ENCODE assay signal across 17 mouse cellular contexts in genomic region chr14:120102010-120102748, GRCm38 (mm10). TPM values are rescaled to one million over a fixed set of nuclear protein-coding genes. Genes with fewer than 3 reads are reported as not detected.
DNase-seq lines count a peak whose midpoint lies in the region; ATAC-seq and TF ChIP-seq lines count a peak whose summit lies in the region.
"Had no signal": no experiment of that assay in that cellular context is flagged by ENCODE, and none has a peak within 500 bp of the region (broad histone marks: within the 10 kb centered on the region; RNA-seq: fewer than 3 reads in every experiment).

No protein-coding gene starts in this region.

- no peak overlapping the region for H3K27ac ChIP-seq in heart, embryonic 11.5 days (ENCODE audit: low read depth, low read length)
- peak overlapping the region; percentile 60 for H3K27ac ChIP-seq in kidney, postnatal 0 days
- H3K27ac ChIP-seq: heart, embryonic 15.5 days; hindbrain, embryonic 15.5 days; liver, embryonic 12.5 days; lung, embryonic 15.5 days had no signal

- peak; percentile 93 for DNase-seq in heart, adult 11 months
- peak; percentile 47 for DNase-seq in kidney, postnatal 0 days (ENCODE audit: low spot score)
- no peak for DNase-seq in kidney, adult 11 months
- peak; percentile 52 for DNase-seq in embryo, embryonic 10.5 days (ENCODE audit: low spot score)
- peak; percentile 28 for DNase-seq in mesoderm, embryonic 11.5 days (ENCODE audit: low read depth, low spot score)
- no peak for DNase-seq in layer of hippocampus, adult 11-12 months (ENCODE audit: low spot score)
- DNase-seq: adrenal gland, postnatal 25 days; kidney, adult 18-20 months had no signal

- no peak for ATAC-seq in heart, embryonic 11.5 days (replicated peaks; ENCODE audit: insufficient number of reproducible peaks, low FRiP score, low TSS enrichment)
- peak; percentile 84 for ATAC-seq in kidney, postnatal 0 days (replicated peaks; ENCODE audit: low FRiP score, low read depth)
- ATAC-seq: liver, embryonic 12.5 days had no signal

- no peak for TF ChIP-seq CTCF in kidney, postnatal 0 days (IDR thresholded peaks at IDR 0.05; ENCODE audit: low read depth)

- WGBS in heart, embryonic 11.5 days (ENCODE audit: insufficient replicate concordance), result 64% methylated on average over 7 of the region's 7 CpGs
- WGBS in kidney, postnatal 0 days, result 30% methylated on average over 7 of the region's 7 CpGs

- no peaks in the 10 kb centered on the region for H3K4me1 ChIP-seq in heart, embryonic 11.5 days (ENCODE audit: control insufficient read depth, insufficient read depth, low read length)
- 0 out of 2 replicates have a peak, but pooled peaks cover 8% of the 10 kb centered on the region for H3K4me1 ChIP-seq in kidney, postnatal 0 days (replicated peaks; ENCODE audit: insufficient read depth, low read length)
- H3K4me1 ChIP-seq: heart, embryonic 15.5 days; hindbrain, embryonic 15.5 days; liver, embryonic 12.5 days; lung, embryonic 15.5 days had no signal

- H3K36me3 ChIP-seq in heart, embryonic 11.5 days (ENCODE audit: control insufficient read depth, insufficient read depth, low read length), result no peaks in the 10 kb centered on the region
- H3K36me3 ChIP-seq in kidney, postnatal 0 days (ENCODE audit: insufficient read depth, low read length), result no peaks in the 10 kb centered on the region
- H3K36me3 ChIP-seq: heart, embryonic 15.5 days; hindbrain, embryonic 15.5 days; liver, embryonic 12.5 days; lung, embryonic 15.5 days had no signal

- no peaks in the 10 kb centered on the region for H3K27me3 ChIP-seq in heart, embryonic 11.5 days (ENCODE audit: control insufficient read depth, insufficient read depth, low read length)
- no peaks in the 10 kb centered on the region for H3K27me3 ChIP-seq in kidney, postnatal 0 days (ENCODE audit: insufficient read depth, low read length)
- H3K27me3 ChIP-seq: heart, embryonic 15.5 days; hindbrain, embryonic 15.5 days; liver, embryonic 12.5 days; lung, embryonic 15.5 days had no signal

- no peak overlapping the region for H3K9ac ChIP-seq in heart, embryonic 11.5 days (ENCODE audit: low read depth, low read length)
- H3K9ac ChIP-seq in kidney, postnatal 0 days (ENCODE audit: low read depth, low read length), result no peak overlapping the region
- H3K9ac ChIP-seq: heart, embryonic 15.5 days; hindbrain, embryonic 15.5 days; liver, embryonic 12.5 days; lung, embryonic 15.5 days had no signal

- no peaks in the 10 kb centered on the region; the same call in 1 of the 2 replicates for H3K9me3 ChIP-seq in heart, embryonic 11.5 days (replicated peaks; ENCODE audit: control insufficient read depth, low read length)
- no peaks in the 10 kb centered on the region for H3K9me3 ChIP-seq in kidney, postnatal 0 days (replicated peaks; ENCODE audit: low read length)

- no peak overlapping the region for H3K4me2 ChIP-seq in heart, embryonic 11.5 days
- H3K4me2 ChIP-seq in kidney, postnatal 0 days (ENCODE audit: low read length), result no peak overlapping the region
- H3K4me2 ChIP-seq: heart, embryonic 15.5 days; hindbrain, embryonic 15.5 days; liver, embryonic 12.5 days; lung, embryonic 15.5 days had no signal

- no peak overlapping the region for H3K4me3 ChIP-seq in heart, embryonic 11.5 days (ENCODE audit: low read depth, low read length)
- H3K4me3 ChIP-seq in kidney, postnatal 0 days (replicated peaks; ENCODE audit: low read depth, low read length), result no peak overlapping the region
- H3K4me3 ChIP-seq: heart, embryonic 15.5 days; hindbrain, embryonic 15.5 days; liver, embryonic 12.5 days; lung, embryonic 15.5 days had no signal

RNA-seq across cellular contexts. Expression of gene Oxgr1, which starts 59.9 kb away (rescaled TPM):
- polyA plus RNA-seq in heart, embryonic 11.5 days (2014; fragmentation: Nextera tagmentation; extraction: Ambion mirVana), result not detected in 2 replicates
- polyA plus RNA-seq in kidney, postnatal 0 days (2015; fragmentation: Nextera tagmentation; extraction: Ambion mirVana), result 9.3 and 9.9 TPM in 2 replicates
- polyA plus RNA-seq: C2C12; embryonic facial prominence, embryonic 14.5 days; forebrain, embryonic 11.5 days; heart, embryonic 15.5 days; hindbrain, embryonic 15.5 days; liver, embryonic 12.5 days; neural tube, embryonic 11.5 days had no signal

Comparison
In these comparisons a context has a peak if more than half of its experiments do, and no peak if none do; other contexts are left out.
1. DNase-seq: peak in heart, adult 11 months (single experiment), kidney, postnatal 0 days (single experiment), embryo, embryonic 10.5 days (single experiment) and mesoderm, embryonic 11.5 days (single experiment); none in kidney, adult 11 months (single experiment) and layer of hippocampus, adult 11-12 months (single experiment).